Mouse (Mus musculus): ENCODE measurements around the gene Tenm4. TPM values are rescaled to one million over a fixed set of nuclear protein-coding genes. Genes with fewer than 3 reads are reported as not detected.

The Tenm4 gene
- total and polyA plus RNA-seq, 3 experiments: 9.2 to 15.2 TPM; not detected in 1

DNA sequence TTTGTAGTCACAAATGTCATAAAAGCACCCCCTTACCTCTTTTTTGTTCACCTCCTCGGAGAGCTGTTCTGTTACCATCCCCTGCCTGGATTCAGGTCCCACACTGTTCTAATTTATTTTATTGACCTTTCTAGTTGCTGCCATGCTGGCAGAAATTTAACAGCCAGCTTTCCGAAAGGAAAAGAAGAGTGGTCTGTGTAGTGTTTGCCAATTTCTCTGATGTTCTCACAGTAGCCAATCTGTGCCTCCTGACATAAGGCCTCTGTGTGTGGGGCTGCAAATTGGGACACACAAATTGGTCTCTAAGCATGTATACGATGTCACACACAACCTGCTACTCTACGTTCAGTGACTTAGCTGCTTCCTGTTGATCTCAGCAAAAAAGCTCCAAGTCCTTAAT lies 109.7 kb downstream of the Tenm4 start:
- no peaks in the 10 kb centered on the region for H3K4me1 ChIP-seq (ENCODE audit: control insufficient read depth in 1 of 2, insufficient read depth in 2 of 2, low read length in 2 of 2)
- no peaks in the 10 kb centered on the region for H3K27me3 ChIP-seq (ENCODE audit: control insufficient read depth in 1 of 2, insufficient read depth in 2 of 2, low read length in 2 of 2)
- H3K9me3 ChIP-seq (replicated peaks; ENCODE audit: insufficient read depth, low read length): no peaks in the 10 kb centered on the region
- no peak for DNase-seq (ENCODE audit: low read depth, low spot score)
- H3K36me3 ChIP-seq (ENCODE audit: control insufficient read depth in 1 of 2, insufficient read depth in 2 of 2, low read length in 2 of 2): no peaks in the 10 kb centered on the region
- no peak overlapping the region for H3K27ac ChIP-seq (ENCODE audit: control insufficient read depth, low read depth, low read length)
- no peak overlapping the region for H3K4me3 ChIP-seq (ENCODE audit: control insufficient read depth in 1 of 2, insufficient read depth in 1 of 2, low read depth in 2 of 2, low read length in 2 of 2)
- no peaks in the 10 kb centered on the region for H3K79me2 ChIP-seq (ENCODE audit: control insufficient read depth, insufficient read depth, low read length, poor library complexity)
- no peak overlapping the region for H3K9ac ChIP-seq (ENCODE audit: control insufficient read depth, low read depth, low read length, poor library complexity, severe bottlenecking)
- no peak for TF ChIP-seq MYB (IDR thresholded peaks at IDR 0.05; ENCODE audit: low read depth, low read length)
- no peak for TF ChIP-seq EP300 (IDR thresholded peaks at IDR 0.05; ENCODE audit: low read depth in 1 of 2, low read length in 2 of 2)
- no peak for TF ChIP-seq CHD2 (IDR thresholded peaks at IDR 0.05; ENCODE audit: low read length)
- TF ChIP-seq GATA1 (IDR thresholded peaks at IDR 0.05; ENCODE audit: low read depth, low read length): no peak

DNA sequence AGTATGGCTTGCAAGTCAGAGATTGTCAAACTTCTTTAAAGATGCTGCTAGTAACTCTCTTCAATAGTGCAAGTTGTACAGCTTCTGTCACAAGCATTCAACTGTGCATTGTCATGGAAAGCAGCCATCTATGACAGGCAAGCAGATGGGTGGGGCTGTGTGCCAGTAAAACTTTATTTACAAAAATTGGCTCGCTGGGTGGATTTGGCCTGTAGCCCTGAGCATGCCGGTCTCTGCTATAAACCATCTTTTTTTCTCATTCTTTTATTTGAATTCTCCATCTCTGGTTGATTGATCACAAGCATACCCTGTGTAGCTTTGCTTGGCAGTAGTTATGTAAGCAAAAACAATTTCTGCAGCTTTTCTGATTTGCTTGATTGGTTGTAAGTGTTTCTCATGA lies 119.5 kb downstream of the Tenm4 start:
- Histone ChIP-seq H3K9me3 (replicated peaks; ENCODE audit: insufficient read depth, low read length) (no peaks in the 10 kb centered on the region), H3K27me3 (ENCODE audit: control insufficient read depth in 1 of 2, insufficient read depth in 2 of 2, low read length in 2 of 2) (no peaks in the 10 kb centered on the region), H3K4me1 (ENCODE audit: control insufficient read depth in 1 of 2, insufficient read depth in 2 of 2, low read length in 2 of 2) (no peaks in the 10 kb centered on the region), H3K79me2 (ENCODE audit: control insufficient read depth, insufficient read depth, low read length, poor library complexity) (no peaks in the 10 kb centered on the region), H3K27ac (ENCODE audit: control insufficient read depth, low read depth, low read length) (no peak overlapping the region), H3K9ac (ENCODE audit: control insufficient read depth, low read depth, low read length, poor library complexity, severe bottlenecking) (no peak overlapping the region), H3K4me3 (ENCODE audit: control insufficient read depth in 1 of 2, insufficient read depth in 1 of 2, low read depth in 2 of 2, low read length in 2 of 2) (no peak overlapping the region), H3K36me3 (ENCODE audit: control insufficient read depth in 1 of 2, insufficient read depth in 2 of 2, low read length in 2 of 2) (no peaks in the 10 kb centered on the region)
- DNase-seq (ENCODE audit: low read depth, low spot score): no peak
- TF ChIP-seq ZNF384 (IDR thresholded peaks at IDR 0.05; ENCODE audit: low read depth, low read length) (no peak), JUND (IDR thresholded peaks at IDR 0.05; ENCODE audit: low read depth, low read length) (no peak), KAT2A (conservative IDR thresholded peaks at IDR 0.05; ENCODE audit: low read depth, low read length) (no peak), SIN3A (IDR thresholded peaks at IDR 0.05; ENCODE audit: low read length) (no peak), CTCF (IDR thresholded peaks at IDR 0.05 in 2 of 3, conservative IDR thresholded peaks at IDR 0.05 in 1 of 3; ENCODE audit: control insufficient read depth in 1 of 3, insufficient read depth in 1 of 3, low read depth in 2 of 3, low read length in 3 of 3, poor library complexity in 1 of 3, severe bottlenecking in 1 of 3) (no peak), ZC3H11A (IDR thresholded peaks at IDR 0.05; ENCODE audit: low read depth, low read length) (no peak), RCOR1 (IDR thresholded peaks at IDR 0.05; ENCODE audit: low read depth, low read length) (no peak), POLR2A (IDR thresholded peaks at IDR 0.05; ENCODE audit: control insufficient read depth in 1 of 2, insufficient read depth in 1 of 2, low read depth in 1 of 2, low read length in 2 of 2, poor library complexity in 1 of 2) (no peak), MEF2A (IDR thresholded peaks at IDR 0.05; ENCODE audit: extremely low read depth, insufficient replicate concordance, low read depth, low read length, poor library complexity, severe bottlenecking) (no peak), USF1 (IDR thresholded peaks at IDR 0.05; ENCODE audit: low read depth, low read length) (no peak), MAFK (IDR thresholded peaks at IDR 0.05; ENCODE audit: borderline replicate concordance, low read depth, low read length) (no peak), CHD1 (IDR thresholded peaks at IDR 0.05; ENCODE audit: low read depth, low read length) (no peak), UBTF (IDR thresholded peaks at IDR 0.05; ENCODE audit: borderline replicate concordance, insufficient read depth, low read depth, low read length) (no peak)
